14 mouse cellular contexts compared by ENCODE assay signal in genomic region chr17:43989334-43989945, GRCm38 (mm10).
DNase-seq lines count a peak whose midpoint lies in the region; ATAC-seq and TF ChIP-seq lines count a peak whose summit lies in the region.
"Had no signal": no experiment of that assay in that cellular context is flagged by ENCODE, and none has a peak within 500 bp of the region (broad histone marks: within the 10 kb centered on the region; RNA-seq: fewer than 3 reads in every experiment).

No protein-coding gene starts in this region.

- TF ChIP-seq POLR2A in limb, embryonic 14.5 days (IDR thresholded peaks at IDR 0.05; ENCODE audit: borderline replicate concordance, extremely low read depth, insufficient read depth, insufficient read length) = no peak

- H3K36me3 ChIP-seq in forebrain, embryonic 13.5 days (ENCODE audit: poor library complexity, severe bottlenecking) = no peaks in the 10 kb centered on the region
- H3K36me3 ChIP-seq in forebrain, embryonic 10.5 days (replicated peaks) = no peaks in the 10 kb centered on the region
- H3K36me3 ChIP-seq in lung, embryonic 14.5 days (ENCODE audit: insufficient read depth) = no peaks in the 10 kb centered on the region
- no peaks in the 10 kb centered on the region for H3K36me3 ChIP-seq in embryonic facial prominence, embryonic 14.5 days (ENCODE audit: control insufficient read depth, insufficient read depth, low read length)
- no peaks in the 10 kb centered on the region for H3K36me3 ChIP-seq in limb, embryonic 14.5 days (ENCODE audit: control insufficient read depth, insufficient read depth, low read length)

- H3K9ac ChIP-seq in forebrain, embryonic 13.5 days = no peak overlapping the region
- H3K9ac ChIP-seq in lung, embryonic 14.5 days = no peak overlapping the region
- no peak overlapping the region for H3K9ac ChIP-seq in embryonic facial prominence, embryonic 14.5 days (ENCODE audit: low read depth, low read length)
- no peak overlapping the region for H3K9ac ChIP-seq in limb, embryonic 14.5 days (ENCODE audit: low read depth, low read length, severe bottlenecking)
- H3K9ac ChIP-seq: liver, embryonic 14.5 days had no signal

- ATAC-seq in forebrain, embryonic 13.5 days = peak; percentile 38; the same call in 1 of the 2 replicates
- ATAC-seq in lung, embryonic 14.5 days (ENCODE audit: insufficient read depth) = no peak
- ATAC-seq in embryonic facial prominence, embryonic 14.5 days (ENCODE audit: low read depth) = no peak
- no peak for ATAC-seq in limb, embryonic 14.5 days (ENCODE audit: low FRiP score, low read depth)

- 0 out of 2 replicates have a peak overlapping the region, but pooled peaks have one; percentile 16 for H3K27ac ChIP-seq in forebrain, embryonic 13.5 days
- no peak overlapping the region for H3K27ac ChIP-seq in forebrain, embryonic 10.5 days
- no peak overlapping the region for H3K27ac ChIP-seq in lung, embryonic 14.5 days (ENCODE audit: low read depth)
- no peak overlapping the region for H3K27ac ChIP-seq in embryonic facial prominence, embryonic 14.5 days (replicated peaks; ENCODE audit: low read depth, low read length)
- no peak overlapping the region for H3K27ac ChIP-seq in limb, embryonic 14.5 days (replicated peaks; ENCODE audit: low read depth, low read length)
- H3K27ac ChIP-seq: liver, embryonic 14.5 days had no signal

- no peaks in the 10 kb centered on the region; the same call in 1 of the 2 replicates for H3K4me1 ChIP-seq in forebrain, embryonic 13.5 days
- 0 out of 2 replicates have a peak, but pooled peaks cover 3% of the 10 kb centered on the region for H3K4me1 ChIP-seq in forebrain, embryonic 10.5 days
- H3K4me1 ChIP-seq in lung, embryonic 14.5 days (ENCODE audit: insufficient read depth) = no peaks in the 10 kb centered on the region
- peaks cover 8% of the 10 kb centered on the region for H3K4me1 ChIP-seq in embryonic facial prominence, embryonic 14.5 days (ENCODE audit: control insufficient read depth, insufficient read depth, low read length)
- H3K4me1 ChIP-seq in limb, embryonic 14.5 days (ENCODE audit: control insufficient read depth, insufficient read depth, low read length) = peaks cover 9% of the 10 kb centered on the region
- H3K4me1 ChIP-seq: megakaryocyte, embryonic 14.5 days had no signal

- no peak for TF ChIP-seq CTCF in lung, embryonic 14.5 days (IDR thresholded peaks at IDR 0.05; ENCODE audit: low read depth)

- H3K27me3 ChIP-seq in forebrain, embryonic 13.5 days = no peaks in the 10 kb centered on the region
- H3K27me3 ChIP-seq in forebrain, embryonic 10.5 days (ENCODE audit: poor library complexity, severe bottlenecking) = no peaks in the 10 kb centered on the region
- no peaks in the 10 kb centered on the region for H3K27me3 ChIP-seq in lung, embryonic 14.5 days (ENCODE audit: insufficient read depth, low read length)
- H3K27me3 ChIP-seq in embryonic facial prominence, embryonic 14.5 days (replicated peaks; ENCODE audit: control insufficient read depth, insufficient read depth, low read length) = no peaks in the 10 kb centered on the region
- no peaks in the 10 kb centered on the region for H3K27me3 ChIP-seq in limb, embryonic 14.5 days (ENCODE audit: control insufficient read depth, insufficient read depth, low read length)
- H3K27me3 ChIP-seq: megakaryocyte, embryonic 14.5 days had no signal

- H3K4me3 ChIP-seq in forebrain, embryonic 13.5 days = no peak overlapping the region
- no peak overlapping the region for H3K4me3 ChIP-seq in forebrain, embryonic 10.5 days
- no peak overlapping the region for H3K4me3 ChIP-seq in lung, embryonic 14.5 days (ENCODE audit: low read depth, low read length)
- no peak overlapping the region for H3K4me3 ChIP-seq in embryonic facial prominence, embryonic 14.5 days (ENCODE audit: low read depth, low read length)
- H3K4me3 ChIP-seq in limb, embryonic 14.5 days (replicated peaks; ENCODE audit: low read length) = no peak overlapping the region
- H3K4me3 ChIP-seq: megakaryocyte, embryonic 14.5 days had no signal

- no peak for DNase-seq in forebrain, embryonic 10.5 days (ENCODE audit: extremely low spot score, low spot score)
- peak; percentile 52 for DNase-seq in lung, embryonic 14.5 days
- no peak for DNase-seq in lung, postnatal 14 days
- peak; percentile 75 for DNase-seq in embryonic facial prominence, embryonic 14.5 days (ENCODE audit: low spot score)
- DNase-seq in limb, embryonic 14.5 days (ENCODE audit: low spot score) = peak; percentile 73
- DNase-seq in layer of hippocampus, postnatal 36 days = no peak
- no peak for DNase-seq in layer of hippocampus, adult 8-10 months (ENCODE audit: low spot score in 2 of 2)
- DNase-seq: B cell, adult 2 months; cerebellum, adult 9-10 months; heart, adult 18-20 months; thymus, postnatal 14 days had no signal

- WGBS in forebrain, embryonic 13.5 days = 76% methylated on average over 5 of the region's 5 CpGs
- 94% methylated on average over 5 of the region's 5 CpGs for WGBS in forebrain, embryonic 10.5 days
- WGBS in lung, embryonic 14.5 days = 39% methylated on average over 5 of the region's 5 CpGs
- 40% methylated on average over 5 of the region's 5 CpGs for WGBS in embryonic facial prominence, embryonic 14.5 days
- 32% methylated on average over 5 of the region's 5 CpGs for WGBS in limb, embryonic 14.5 days

- H3K9me3 ChIP-seq in forebrain, embryonic 13.5 days (replicated peaks) = no peaks in the 10 kb centered on the region
- no peaks in the 10 kb centered on the region for H3K9me3 ChIP-seq in forebrain, embryonic 10.5 days
- H3K9me3 ChIP-seq in lung, embryonic 14.5 days (ENCODE audit: low read depth, low read length) = no peaks in the 10 kb centered on the region
- H3K9me3 ChIP-seq in embryonic facial prominence, embryonic 14.5 days (ENCODE audit: control insufficient read depth, low read length) = no peaks in the 10 kb centered on the region
- H3K9me3 ChIP-seq in limb, embryonic 14.5 days (ENCODE audit: control insufficient read depth, low read length) = no peaks in the 10 kb centered on the region

- H3K4me2 ChIP-seq in forebrain, embryonic 13.5 days = no peak overlapping the region
- H3K4me2 ChIP-seq in lung, embryonic 14.5 days = no peak overlapping the region
- H3K4me2 ChIP-seq in embryonic facial prominence, embryonic 14.5 days (ENCODE audit: low read depth, low read length) = no peak overlapping the region
- no peak overlapping the region for H3K4me2 ChIP-seq in limb, embryonic 14.5 days (replicated peaks; ENCODE audit: low read depth, low read length, severe bottlenecking)

Comparison
In these comparisons a context has a peak if more than half of its experiments do, and no peak if none do; other contexts are left out.
1. DNase-seq: peak in lung, embryonic 14.5 days (single experiment), embryonic facial prominence, embryonic 14.5 days (single experiment) and limb, embryonic 14.5 days (single experiment); none in forebrain, embryonic 10.5 days (single experiment), lung, postnatal 14 days (single experiment), layer of hippocampus, postnatal 36 days (0 of 2) and layer of hippocampus, adult 8-10 months (0 of 2).